Mouse (Mus musculus) mature B cell (primary cell): ENCODE measurements around the gene Dusp6.

Experiments used
- in situ Hi-C: fragments of 300-500 bp; cut with MboI; formaldehyde crosslinking; loops from 2 replicates; pipeline ENCODE4 v1.14.3; 2019

Gene Dusp6

DNA sequence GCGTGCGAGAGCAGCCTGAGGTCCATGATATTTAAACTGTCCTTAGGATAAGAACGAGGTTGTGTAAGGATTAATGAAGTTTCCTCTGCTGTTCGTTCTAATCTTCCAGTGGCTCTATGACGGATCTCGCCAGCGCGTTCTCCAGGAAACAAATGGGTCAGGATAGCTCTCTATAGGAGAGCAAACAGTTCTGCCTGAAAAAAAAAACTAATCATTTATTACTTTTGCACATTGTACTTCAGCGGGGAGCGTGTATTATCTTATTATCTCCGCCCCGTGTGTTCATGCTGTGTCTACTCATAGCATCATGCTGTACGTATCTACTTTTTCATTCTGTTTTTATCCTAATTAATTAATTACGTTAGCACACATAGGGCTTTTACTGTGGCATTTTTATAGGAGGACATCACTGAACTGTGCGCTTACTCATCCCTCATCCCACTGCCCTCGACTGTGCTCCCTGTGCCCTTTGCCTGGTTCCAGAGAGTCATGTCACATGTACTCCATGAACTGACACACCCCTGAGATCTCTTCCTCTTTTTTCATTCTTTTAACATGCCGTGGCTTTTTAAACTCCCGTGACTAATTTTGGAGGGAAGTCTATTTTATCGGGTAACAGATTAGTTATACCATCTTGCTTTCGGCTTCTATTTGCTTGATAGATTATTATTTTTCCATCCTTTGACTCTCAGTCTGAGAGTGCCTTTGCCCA lies 16.1 kb upstream of the Dusp6 start:
- in situ Hi-C loops = no loop called here

DNA sequence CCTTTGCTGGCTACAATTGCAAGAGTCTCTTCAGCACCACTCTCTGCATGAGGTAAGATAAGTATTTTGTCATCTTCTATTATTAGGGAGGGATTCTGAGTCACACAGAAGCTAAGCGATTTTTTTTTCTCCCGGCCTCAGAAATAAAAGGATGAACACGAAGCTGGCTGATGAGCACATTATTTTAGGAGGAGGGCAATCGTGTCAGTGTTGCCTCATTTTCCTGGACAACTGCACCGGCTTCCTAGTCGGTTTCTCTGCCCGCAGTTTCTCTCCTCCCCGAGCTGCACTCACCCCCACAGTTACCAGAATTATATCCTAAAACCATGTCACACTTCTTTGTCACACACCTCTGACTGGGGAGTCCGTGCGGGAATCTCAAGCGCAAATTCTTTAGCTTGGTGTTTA lies 12.2 kb upstream of the Dusp6 start:
- in situ Hi-C loops = no loop called here

DNA sequence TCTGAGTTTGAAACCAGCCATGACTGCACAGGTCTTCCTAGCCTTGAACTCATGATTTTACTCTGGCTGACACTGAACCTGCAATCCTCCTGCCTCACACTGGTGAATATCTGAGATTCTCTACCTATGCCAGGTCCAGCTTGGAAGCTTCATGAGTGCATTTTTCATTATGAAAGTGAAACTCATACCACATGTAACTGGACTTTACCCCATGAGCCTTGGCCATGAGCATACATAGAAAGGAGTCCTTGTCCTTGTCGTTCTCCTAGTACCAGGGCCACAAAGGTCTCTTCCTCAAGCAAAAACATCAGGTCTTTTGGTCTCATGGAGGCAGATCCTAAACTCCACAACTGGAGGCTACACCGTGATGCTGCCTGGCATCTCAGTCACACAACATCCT lies 9.6 kb upstream of the Dusp6 start:
- in situ Hi-C loops = no loop called here

DNA sequence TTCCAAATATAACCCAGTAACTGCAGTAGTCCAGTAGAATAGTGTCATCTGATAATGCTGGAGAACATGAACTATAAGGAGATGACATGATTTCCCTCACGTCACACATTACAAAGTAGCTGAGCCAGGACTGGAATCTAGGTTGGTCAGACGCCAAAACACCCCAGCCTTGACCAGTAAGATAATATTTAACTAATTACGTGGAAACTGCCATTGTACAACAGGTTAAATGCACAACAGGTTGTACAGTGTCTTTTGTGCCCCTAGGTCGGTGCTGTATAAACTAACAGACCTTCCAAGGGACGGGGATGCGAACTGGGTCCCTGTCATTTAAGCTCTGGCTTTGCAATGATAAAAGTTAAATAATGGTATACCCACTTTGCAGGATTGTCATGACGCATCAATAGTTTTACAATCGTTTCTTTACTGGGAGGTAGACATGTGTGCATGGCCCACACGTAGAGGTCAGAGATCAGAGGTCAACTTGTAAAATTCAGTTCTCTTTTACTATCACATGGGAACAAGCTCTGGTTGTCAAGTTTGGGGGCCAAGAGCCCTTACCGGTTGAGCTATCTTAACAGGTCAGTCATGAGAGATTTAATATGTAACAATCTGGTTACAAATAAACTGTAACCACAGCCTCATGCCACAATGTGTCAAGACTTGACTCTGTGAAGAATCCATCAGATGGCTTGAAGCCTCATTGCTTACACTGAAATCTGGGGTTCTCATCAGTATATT lies 7.0 kb upstream of the Dusp6 start:
- in situ Hi-C loops = no loop called here

DNA sequence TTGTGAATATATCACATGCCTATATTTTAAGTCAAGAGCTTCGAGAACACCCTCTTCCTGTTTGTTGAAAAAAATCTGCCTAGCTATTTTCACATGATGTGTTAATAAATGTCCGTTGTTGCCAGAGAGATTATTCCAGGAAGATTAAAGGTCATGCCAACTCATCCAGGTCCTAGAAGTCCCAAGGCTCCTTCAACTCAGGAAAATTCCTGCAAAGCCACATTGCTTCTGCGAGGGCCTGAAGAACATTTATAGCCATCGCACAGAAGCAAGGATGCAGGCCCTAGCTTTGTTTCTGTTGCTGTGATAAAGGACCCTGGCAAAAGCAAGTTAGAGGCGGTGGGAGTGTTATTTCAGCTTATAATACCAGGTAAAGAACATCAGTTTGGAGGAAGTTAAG lies 5.5 kb upstream of the Dusp6 start:
- in situ Hi-C loops = no loop called here

DNA sequence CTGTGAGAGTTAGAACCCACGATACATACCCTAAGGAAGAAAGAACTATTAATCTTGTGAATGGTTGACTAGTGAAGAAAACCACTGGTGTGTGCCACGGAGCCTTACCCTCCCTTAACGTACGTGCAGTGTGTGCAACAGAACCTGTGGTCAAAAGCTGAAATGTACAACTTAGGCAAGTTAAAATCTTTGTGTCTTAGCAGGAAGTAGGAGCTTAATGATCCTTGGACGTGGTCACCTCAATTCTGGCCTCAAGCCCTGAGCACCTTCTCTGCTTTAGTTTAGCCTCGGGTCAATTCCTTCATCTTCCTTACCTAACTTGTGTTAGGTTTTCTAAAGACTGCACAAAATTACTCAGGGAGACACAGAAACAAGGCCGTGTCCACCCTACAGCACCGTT lies 3.2 kb upstream of the Dusp6 start:
- in situ Hi-C loops = loop anchor here (5.0 kb wide), 2 partner anchors 63 to 202 kb away; no protein-coding TSS in a partner anchor

DNA sequence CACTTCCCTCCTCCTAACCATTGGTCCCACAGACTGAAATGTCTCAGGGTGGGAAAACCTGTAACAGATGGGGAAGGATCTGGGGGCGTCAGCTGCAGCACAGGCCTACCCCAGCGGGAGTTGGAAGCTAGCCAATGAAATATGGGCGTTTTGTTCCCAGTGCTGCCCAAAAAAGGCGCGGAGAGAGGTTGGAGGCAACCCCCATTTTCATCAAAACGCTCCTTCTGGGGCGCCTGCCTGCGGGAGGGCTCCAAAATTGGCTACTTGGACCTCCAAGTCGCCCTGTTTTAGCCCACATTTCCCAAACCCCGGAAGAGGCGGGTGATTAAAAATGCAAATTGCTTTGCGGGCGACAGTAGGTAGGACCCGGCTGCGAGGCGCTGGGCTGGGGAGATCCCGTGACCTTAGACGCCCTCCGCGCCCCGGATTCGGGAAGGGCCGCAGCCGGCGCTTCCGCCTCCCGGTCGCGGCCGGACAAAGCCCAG lies 1.8 kb upstream of the Dusp6 start:
- in situ Hi-C loops = loop anchor here (5.0 kb wide), 2 partner anchors 64 to 201 kb away; no protein-coding TSS in a partner anchor

DNA sequence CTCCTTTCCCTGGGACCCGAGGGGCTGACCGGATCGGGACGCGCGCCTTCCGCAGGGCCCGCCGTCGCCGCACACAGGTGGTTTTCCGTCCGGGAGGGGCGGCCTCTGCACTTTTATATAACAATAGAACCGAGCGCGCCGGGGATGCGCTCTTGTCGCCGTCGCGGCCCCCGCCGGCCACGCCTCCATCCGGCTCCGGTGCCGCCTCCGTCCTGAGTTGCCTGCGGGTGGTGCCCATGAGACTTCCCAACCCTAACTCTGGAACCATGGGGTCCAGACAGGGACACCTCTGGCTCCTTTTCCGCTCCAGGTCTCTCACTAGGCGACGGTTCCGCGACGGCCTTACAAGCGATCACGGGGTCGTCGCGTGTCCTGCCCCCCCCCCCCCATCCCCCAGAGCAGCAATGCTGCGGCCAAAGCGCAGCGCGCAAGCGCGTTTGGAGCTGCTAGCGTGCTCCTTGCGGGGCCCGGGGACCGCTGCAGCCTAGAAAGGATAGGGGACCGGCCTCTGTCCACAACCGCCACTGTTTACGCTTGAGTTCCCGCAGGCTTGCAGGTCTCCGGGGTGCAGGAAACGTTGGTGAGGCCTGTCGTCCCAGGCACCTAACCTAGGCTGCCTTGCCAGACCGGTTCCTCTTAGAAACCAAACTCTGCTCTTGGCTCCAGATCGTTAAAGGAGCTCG lies 1.3 kb upstream of the Dusp6 start:
- in situ Hi-C loops = loop anchor here (5.0 kb wide), 2 partner anchors 64 to 201 kb away; no protein-coding TSS in a partner anchor

DNA sequence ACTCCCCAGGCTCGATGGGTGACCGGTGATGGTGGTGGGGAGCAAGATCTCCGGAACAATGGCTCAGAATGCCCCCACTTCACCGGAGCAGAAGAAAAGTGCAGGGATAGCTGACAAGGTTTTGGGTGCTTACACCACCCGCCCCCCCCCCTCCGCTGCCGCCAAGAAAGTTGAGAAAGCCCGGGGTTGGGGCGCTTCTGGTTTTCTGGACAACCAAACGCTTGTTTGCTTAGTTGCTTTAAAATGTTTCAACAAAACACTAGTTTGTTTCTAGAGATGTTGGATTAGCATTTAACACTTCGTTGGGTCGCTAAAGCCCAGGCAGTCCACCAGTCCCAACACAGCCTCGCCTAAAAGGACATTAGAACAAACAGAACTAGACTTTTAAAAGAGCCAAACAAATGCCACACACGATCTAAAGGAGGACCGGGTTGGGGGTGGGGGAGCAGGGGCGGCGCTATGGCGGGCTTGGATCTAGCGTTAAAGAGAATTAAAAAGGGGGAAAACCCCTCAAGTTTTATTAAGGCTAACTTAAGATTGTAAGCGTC lies 638 bp upstream of the Dusp6 start:
- in situ Hi-C loops = loop anchor here (5.0 kb wide), 2 partner anchors 65 to 200 kb away; no protein-coding TSS in a partner anchor

DNA sequence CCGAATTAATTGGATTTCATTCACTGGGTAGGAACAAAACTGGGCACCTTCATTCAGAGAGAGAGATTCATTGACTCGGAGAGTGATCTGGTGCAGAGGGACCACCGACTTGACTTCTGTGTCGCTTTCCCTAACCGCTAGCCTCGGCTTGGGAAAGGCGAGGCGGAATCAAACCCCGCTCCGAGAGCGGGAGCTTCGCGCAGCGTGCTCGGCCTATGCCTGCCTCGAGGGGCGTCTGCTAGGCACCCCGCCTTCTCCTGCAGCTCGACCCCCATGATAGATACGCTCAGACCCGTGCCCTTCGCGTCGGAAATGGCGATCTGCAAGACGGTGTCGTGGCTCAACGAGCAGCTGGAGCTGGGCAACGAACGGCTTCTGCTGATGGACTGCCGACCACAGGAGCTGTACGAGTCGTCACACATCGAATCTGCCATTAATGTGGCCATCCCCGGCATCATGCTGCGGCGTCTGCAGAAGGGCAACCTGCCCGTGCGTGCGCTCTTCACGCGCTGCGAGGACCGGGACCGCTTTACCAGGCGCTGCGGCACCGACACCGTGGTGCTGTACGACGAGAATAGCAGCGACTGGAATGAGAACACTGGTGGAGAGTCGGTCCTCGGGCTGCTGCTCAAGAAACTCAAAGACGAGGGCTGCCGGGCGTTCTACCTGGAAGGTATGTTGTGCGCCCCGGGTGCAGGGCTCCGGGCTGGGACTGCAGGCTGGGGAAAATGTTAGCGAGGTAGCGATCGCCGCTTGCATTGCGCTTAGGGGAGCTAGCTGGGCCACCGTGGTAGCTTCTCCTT lies 589 bp downstream of the Dusp6 start:
- in situ Hi-C loops = loop anchor here (5.0 kb wide), 2 partner anchors 66 to 199 kb away; no protein-coding TSS in a partner anchor

DNA sequence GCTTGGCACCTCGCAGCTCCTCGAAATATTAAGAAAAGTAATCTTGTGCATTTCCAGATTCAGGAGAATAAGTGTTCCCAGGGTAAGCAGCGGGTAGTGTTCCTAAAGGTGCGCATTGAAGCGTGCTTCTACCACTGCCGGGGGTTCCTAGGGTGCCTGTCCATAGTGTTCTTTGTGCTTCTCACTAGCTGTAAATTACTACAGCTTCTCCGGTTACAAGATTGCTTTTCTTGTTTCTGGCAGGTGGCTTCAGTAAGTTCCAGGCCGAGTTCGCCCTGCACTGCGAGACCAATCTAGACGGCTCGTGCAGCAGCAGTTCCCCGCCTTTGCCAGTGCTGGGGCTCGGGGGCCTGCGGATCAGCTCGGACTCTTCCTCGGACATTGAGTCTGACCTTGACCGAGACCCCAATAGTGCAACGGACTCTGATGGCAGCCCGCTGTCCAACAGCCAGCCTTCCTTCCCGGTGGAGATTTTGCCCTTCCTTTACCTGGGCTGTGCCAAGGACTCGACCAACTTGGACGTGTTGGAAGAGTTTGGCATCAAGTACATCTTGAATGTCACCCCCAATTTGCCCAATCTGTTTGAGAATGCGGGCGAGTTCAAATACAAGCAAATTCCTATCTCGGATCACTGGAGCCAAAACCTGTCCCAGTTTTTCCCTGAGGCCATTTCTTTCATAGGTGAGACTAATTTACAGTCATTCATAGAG lies 1.4 kb downstream of the Dusp6 start:
- in situ Hi-C loops = loop anchor here (5.0 kb wide), 2 partner anchors 67 to 198 kb away; no protein-coding TSS in a partner anchor

DNA sequence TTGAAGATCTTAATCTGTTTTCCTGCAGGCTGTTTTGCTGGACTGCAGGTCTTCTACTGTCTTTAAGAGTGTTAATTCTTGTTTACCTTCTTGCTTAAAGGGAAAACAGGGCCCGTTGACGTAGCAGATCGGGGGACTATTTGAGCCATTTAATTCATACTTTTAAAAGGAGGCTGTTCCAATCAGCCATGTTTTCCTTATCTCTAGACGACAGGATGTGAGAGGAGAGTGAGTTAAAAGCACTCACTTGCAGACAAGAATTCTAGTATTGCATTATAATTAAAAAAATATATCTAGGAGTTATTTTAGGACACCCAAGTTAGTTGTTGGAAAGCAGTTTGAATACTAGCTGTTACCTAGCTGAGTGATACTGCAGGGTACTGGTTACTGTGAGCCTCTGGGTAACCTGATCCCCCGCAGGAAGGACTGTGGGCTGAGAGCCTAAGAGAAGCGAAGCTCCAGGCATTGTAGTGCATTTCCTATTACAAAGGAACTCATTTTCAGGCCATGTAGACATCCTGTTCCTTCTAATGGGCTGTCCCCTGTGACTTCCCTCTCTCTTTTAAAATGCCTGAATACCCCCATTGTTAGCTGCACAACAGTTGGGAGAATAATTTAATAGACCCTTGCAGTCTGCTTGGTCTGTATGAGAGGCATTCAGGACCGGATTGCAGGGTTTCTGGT lies 2.1 kb downstream of the Dusp6 start:
- in situ Hi-C loops = no loop called here

DNA sequence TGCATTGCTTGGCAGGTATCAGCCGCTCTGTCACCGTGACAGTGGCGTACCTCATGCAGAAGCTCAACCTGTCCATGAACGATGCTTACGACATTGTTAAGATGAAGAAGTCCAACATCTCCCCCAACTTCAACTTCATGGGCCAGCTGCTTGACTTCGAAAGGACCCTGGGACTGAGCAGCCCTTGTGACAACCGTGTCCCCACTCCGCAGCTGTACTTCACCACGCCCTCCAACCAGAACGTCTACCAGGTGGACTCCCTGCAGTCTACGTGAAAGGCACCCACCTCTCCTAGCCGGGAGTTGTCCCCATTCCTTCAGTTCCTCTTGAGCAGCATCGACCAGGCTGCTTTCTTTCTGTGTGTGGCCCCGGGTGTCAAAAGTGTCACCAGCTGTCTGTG lies 3.0 kb downstream of the Dusp6 start:
- in situ Hi-C loops = no loop called here

DNA sequence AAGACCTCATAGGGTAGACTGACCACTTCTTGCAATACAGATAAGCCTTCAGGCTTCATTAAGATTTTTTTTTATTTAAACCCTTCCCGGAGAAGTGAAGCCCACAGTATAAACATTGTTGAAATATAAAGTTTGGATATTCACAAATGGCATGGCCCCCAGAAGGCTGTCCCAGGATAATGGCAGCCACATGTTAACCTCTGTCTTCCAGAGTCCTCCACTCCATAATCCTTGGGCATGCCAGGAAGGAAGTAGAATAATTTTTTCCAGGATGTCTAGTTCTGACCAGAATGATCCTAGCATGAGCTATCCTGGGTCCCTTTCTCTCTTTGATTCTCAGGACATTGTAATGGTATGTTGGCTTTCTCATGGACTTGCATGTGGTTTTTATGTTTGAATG lies 4.6 kb downstream of the Dusp6 start:
- in situ Hi-C loops = no loop called here

DNA sequence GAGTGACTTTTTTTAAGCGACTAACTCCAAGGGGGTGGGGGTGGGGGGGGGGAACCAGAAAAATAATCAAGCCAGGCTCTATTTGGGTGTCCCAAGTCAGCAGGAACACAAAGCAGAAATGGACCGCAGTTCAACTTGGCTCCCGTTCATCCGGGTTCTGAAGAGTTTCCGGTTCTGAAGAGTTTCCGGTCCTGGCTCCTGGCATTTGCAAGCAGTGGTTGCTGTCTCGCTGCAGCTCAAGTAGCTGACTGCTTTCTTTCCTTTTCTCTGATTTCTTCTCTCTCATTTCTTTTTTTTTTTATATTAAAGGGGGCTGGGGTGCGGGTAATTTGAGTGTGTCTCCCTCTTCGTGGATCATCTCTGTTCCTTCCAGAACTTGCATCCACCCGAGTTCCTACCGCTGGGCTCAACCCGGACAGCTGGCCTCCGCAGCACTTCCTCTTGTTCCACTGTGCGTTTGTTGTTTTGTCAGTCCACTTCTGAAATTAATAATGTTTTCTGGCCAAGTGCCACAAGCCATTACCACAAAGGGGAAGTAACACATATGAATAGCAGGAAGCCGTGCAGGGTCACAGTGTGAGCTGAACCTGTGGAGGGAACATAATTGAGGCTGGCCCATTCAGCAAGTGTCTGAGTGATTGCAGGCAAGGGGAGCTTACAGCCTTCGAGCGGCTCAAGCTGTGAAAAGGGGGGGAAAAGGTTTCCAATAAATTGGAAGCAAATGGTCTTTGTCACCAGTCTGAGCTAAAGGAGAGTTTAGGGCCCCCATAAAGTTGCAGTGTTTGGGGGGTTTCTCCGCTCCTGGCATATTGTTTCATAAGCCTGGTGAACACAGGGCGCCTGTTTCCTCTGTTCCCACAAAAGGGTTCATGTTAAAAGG lies 5.6 kb downstream of the Dusp6 start:
- in situ Hi-C loops = no loop called here

DNA sequence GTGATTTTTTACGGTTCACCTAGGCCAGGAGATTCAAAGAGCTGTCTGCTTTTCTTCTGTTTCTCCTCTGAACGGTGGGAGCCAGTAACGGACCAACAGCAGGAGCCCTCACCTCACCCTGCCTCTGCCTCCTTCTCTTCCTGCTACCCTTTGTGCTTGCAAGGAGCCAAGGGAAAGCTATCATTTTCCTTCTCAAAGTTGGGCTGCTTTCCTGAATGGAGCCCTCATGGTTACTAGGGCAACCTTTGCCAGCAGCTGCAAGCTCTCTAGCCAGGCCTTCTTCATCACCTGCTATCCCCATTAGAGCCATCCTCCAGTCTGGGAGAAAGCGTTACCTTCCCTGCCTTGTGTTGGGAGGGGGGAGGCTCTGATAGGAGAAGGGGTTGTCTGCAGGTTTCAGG lies 6.3 kb downstream of the Dusp6 start:
- in situ Hi-C loops = no loop called here

DNA sequence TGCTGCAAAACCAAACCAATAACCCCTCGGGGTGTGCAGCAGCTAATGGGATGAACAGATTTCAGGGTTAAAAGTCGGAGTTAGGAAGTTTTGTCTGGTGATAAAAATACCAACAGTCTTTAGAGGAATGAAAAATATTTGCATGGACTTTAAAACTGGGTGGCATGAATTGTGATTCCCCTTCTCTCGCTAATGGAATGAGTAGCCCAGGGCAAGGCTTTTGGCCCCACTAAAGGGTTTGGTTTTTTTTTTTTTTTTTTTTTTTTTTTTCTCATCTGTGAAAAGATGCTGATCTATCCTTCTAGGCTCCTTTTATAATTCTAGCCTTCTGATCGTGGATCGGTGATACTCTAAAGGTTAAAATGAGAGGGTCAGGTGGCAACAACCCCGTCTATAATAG lies 6.7 kb downstream of the Dusp6 start:
- in situ Hi-C loops = no loop called here

DNA sequence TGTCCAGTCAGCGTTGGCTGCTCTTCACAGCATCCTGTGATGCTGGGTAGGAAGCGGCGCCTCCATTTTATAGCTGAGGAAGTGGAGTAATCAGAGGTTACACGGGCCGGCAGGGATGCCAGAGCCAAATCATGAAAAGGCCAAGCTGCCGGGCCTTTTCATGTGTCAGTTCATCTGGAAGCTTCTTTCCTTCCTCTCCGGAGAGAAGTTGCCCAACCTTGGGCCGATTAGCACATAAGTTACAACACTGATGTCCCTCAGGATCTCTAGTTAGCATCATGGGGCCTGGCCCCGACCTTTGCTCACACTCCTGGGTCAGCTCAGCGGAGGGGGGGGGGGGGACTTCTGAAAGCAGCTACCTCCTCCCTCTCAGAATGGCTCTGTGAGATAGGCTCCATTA lies 7.4 kb downstream of the Dusp6 start:
- in situ Hi-C loops = no loop called here

DNA sequence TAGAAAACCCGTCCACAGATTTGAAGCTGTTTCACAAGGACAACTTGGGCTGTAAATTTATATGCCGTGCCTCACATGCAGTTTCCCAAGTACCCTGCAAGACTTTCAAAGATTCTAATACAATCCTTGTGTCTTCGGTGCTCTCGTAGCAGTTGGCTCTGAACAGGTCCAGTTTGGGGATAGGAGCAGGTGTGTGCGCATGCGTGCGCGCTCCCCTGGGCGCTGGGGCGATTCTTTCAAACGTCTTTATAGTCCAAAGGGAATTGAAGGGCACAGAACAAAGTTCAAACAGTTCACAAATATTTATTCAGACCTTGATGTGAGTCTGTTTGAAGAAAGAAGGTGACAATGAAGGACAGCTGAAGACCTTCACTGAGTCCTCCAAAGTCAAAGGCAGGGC lies 8.0 kb downstream of the Dusp6 start:
- in situ Hi-C loops = no loop called here
